Mouse (Mus musculus): Measurements from ENCODE around the gene Edil3. TPM values are rescaled to one million over a fixed set of nuclear protein-coding genes. Genes with fewer than 3 reads are reported as not detected.
"Not testable (repeated sequence)": the region's sequence is repeated elsewhere in the genome, so short reads cannot be mapped to it uniquely, and the experiment has no call there.

The Edil3 gene
- polyA plus RNA-seq, 1 experiment from 2014 or later: 57.8 TPM

DNA sequence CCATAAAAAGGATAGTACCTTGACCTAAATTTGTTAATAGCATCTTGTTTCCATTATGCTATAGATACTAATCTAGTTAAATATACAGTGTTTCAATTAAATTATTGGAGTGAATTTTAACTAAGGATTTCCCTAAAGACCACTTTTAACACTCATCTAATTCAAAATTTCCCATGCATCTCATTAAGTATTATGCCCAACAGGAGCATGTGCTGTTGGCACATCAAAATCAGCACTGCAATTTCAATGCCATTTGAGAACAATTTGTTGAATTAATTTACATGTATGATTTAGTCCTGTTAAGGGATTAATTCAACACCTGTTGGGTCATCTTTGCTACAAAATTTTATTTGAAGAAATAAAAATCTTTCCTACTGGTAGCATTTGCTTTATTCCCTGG is 191.2 kb downstream of the Edil3 start:
- no peak overlapping the region for H3K4me3 ChIP-seq
- H3K4me1 ChIP-seq (replicated peaks): no peaks in the 10 kb centered on the region
- no peak overlapping the region for H3K9ac ChIP-seq
- no peak overlapping the region for H3K27ac ChIP-seq (replicated peaks)
- no peak overlapping the region for H3K4me2 ChIP-seq
- H3K27me3 ChIP-seq: no peaks in the 10 kb centered on the region
- H3K36me3 ChIP-seq: no peaks in the 10 kb centered on the region
- no peaks in the 10 kb centered on the region for H3K9me3 ChIP-seq
- no peak for ATAC-seq (ENCODE audit: low FRiP score, low read depth)

DNA sequence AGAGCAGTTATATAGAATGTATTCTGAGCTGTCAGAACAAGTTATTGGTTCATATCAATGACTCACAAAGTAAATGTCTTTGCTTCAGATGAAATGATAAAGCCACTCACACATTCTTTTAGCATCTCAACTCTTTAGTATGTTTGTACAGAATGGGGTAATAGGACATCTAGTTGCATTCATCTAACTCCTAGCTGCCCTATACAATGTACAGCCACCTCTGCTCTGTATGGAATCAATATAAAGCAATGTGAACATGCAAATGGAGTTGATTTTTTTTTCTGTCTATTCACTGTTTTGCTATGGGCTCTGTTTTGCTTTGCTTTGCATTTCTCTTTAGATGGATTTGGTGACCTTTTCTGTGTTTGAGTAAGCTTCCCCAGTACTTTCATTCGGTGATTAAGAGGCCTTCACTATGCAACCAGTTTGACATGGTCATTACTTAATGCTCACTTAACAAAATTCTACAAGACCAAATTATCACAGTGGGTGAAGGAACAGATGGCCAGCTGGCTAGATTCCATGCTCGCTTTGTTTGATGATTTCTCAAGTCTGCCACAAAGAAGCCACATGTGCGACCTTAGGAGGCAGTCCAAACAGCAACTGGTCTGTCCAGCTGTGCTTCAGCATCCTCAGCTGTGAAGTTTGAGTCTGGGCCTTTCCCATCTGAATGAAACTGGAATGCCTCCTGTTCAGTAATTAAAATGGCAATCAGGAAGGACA is 208.7 kb downstream of the Edil3 start:
- Histone ChIP-seq H3K4me1 (replicated peaks) (no peaks in the 10 kb centered on the region), H3K9me3 (no peaks in the 10 kb centered on the region), H3K27me3 (no peaks in the 10 kb centered on the region), H3K4me3 (no peak overlapping the region), H3K4me2 (no peak overlapping the region), H3K27ac (replicated peaks) (no peak overlapping the region), H3K36me3 (no peaks in the 10 kb centered on the region), H3K9ac (no peak overlapping the region)
- peak; percentile 66; the same call in 1 of the 2 replicates for ATAC-seq (ENCODE audit: low FRiP score, low read depth)
- 26% methylated on average over 3 of the region's 3 CpGs for WGBS

DNA sequence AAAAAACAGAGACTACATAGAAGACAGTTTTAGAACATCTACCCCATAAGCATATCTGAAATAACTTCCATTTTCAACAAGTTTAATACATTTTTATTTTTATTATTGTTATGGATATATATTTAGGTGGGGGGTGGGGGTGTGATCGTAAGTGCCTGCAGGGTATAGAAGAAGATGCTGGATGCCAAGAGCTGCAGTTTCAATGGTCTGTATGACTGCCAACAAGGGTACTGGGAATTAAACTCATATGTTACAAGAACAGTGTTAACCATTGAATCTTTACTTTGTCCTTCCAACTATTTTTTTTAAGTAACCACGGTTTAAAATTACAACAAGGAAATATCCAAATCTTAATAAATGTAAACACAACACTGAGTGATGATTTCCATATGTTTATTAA is 214.4 kb downstream of the Edil3 start:
- no peak overlapping the region for H3K9ac ChIP-seq
- no peak overlapping the region for H3K4me3 ChIP-seq
- 71% methylated on average over 2 of the region's 2 CpGs for WGBS
- no peaks in the 10 kb centered on the region for H3K4me1 ChIP-seq (replicated peaks)
- H3K36me3 ChIP-seq: no peaks in the 10 kb centered on the region
- no peaks in the 10 kb centered on the region for H3K9me3 ChIP-seq
- no peak for ATAC-seq (ENCODE audit: low FRiP score, low read depth)
- H3K4me2 ChIP-seq: no peak overlapping the region
- H3K27me3 ChIP-seq: no peaks in the 10 kb centered on the region
- H3K27ac ChIP-seq (replicated peaks): no peak overlapping the region

DNA sequence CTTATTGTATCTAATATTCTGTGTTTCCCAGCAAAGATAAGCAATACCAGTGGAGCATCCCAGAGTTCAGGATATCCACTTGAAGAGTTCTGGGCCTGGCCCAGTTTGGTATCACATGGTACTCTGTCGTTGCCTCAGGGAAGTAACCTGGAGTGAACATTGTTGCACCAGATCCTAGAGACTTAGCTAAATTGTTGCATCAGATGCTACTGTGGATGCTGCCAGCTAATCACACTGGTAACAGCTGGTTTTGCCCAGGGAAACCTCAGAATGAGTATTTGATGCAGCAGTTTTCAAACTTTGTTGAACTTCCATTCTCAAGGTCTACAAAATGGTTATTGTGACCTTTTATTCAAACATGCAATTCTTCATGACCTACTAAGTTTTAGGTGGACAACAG is 220.2 kb downstream of the Edil3 start:
- Histone ChIP-seq H3K4me1 (replicated peaks) (no peaks in the 10 kb centered on the region), H3K9me3 (no peaks in the 10 kb centered on the region), H3K4me2 (no peak overlapping the region), H3K27me3 (no peaks in the 10 kb centered on the region), H3K9ac (no peak overlapping the region), H3K36me3 (no peaks in the 10 kb centered on the region), H3K27ac (replicated peaks) (no peak overlapping the region), H3K4me3 (no peak overlapping the region)
- WGBS: 93% methylated on average over 1 of the region's 1 CpGs
- no peak for ATAC-seq (ENCODE audit: low FRiP score, low read depth)

DNA sequence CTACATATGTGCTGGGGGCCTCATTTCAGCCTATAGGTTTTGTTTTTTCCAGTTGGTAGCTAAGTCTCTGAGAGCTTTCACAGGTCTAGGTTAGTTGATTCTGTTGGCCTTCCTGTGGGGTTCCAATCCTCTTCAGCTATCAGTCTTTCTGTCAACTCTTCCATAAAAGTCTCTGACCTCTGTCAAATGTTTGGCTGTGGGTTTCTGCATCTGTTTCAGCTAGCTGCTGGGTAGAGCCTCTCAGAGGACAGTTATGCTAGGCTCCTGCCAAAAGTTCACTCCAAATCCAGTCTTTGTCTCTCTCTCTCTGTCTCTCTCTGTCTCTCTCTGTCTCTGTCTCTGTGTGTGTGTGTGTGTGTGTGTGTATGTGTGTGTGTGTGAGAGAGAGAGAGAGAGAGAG is 248.9 kb downstream of the Edil3 start:
- H3K27me3 ChIP-seq; H3K27ac ChIP-seq (replicated peaks); H3K4me1 ChIP-seq (replicated peaks); H3K9me3 ChIP-seq; H3K9ac ChIP-seq; H3K4me2 ChIP-seq; H3K36me3 ChIP-seq; H3K4me3 ChIP-seq; ATAC-seq (ENCODE audit: low FRiP score, low read depth): not testable (repeated sequence)

DNA sequence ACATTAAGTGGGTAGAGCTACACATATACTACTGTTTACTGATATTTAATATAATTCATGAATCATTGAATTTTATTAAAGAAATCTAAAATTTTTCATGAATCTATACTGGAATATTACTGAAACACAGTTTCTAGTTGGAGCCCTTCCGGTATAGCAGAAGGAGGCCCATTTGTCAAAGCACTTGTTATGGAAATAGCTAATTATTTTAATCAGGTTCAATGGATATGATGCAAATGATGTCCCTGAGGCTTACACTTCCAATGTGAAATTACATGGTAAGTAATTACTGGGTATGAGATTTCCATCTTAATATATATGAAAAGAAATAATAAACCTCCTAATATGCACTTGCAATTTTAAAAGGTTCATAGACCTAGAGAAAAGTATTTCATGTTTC is 254.9 kb downstream of the Edil3 start:
- no peak for ATAC-seq (ENCODE audit: low FRiP score, low read depth)
- Histone ChIP-seq H3K9ac (no peak overlapping the region), H3K27me3 (no peaks in the 10 kb centered on the region), H3K36me3 (no peaks in the 10 kb centered on the region), H3K4me2 (no peak overlapping the region), H3K4me1 (replicated peaks) (no peaks in the 10 kb centered on the region), H3K27ac (replicated peaks) (no peak overlapping the region), H3K9me3 (no peaks in the 10 kb centered on the region), H3K4me3 (no peak overlapping the region)
- WGBS: 41% methylated on average over 1 of the region's 1 CpGs

DNA sequence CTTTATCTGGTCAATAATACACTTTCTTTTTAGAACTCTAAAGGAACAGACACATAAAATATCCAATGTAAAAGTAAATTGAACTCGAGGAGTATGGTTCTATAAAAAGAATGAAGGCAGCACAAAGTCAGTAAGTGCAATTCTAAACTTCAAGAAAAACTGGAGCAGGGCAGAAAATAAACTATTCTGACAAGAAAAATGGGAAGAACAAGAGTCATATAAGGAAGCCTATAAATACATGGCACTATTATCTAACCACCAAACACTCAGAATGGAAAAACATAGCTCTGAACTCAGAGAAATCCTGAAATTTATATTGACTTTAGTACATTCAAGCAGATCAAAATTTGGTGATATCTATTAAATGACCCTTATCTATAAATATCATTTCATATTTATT is 284.6 kb downstream of the Edil3 start:
- no peak for ATAC-seq (ENCODE audit: low FRiP score, low read depth)
- 77% methylated on average over 1 of the region's 1 CpGs for WGBS

DNA sequence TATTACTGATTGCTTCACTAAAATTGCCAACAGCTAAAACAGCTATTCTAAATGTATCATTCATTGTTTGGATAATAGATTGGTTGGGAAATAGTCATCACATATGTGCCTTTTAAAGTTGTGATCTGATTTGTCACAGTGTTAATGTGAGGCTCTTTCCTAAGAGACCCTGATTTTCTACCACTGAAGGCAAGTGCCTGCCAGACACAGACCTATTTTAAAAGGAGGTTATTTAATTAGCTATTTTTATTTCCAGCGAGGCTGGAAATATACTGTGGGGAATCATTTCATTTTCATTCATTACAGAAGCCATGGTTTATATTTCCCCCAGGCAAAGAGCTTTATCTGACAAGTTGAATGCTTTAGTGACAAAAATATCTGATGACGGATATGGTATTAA is 296.3 kb downstream of the Edil3 start:
- Histone ChIP-seq H3K36me3 (no peaks in the 10 kb centered on the region), H3K9me3 (no peaks in the 10 kb centered on the region), H3K4me3 (no peak overlapping the region), H3K27me3 (no peaks in the 10 kb centered on the region), H3K4me1 (replicated peaks) (peaks cover 10% of the 10 kb centered on the region; the same call in 1 of the 2 replicates), H3K27ac (replicated peaks) (no peak overlapping the region), H3K4me2 (no peak overlapping the region), H3K9ac (no peak overlapping the region)
- ATAC-seq (ENCODE audit: low FRiP score, low read depth): no peak; the same call in 1 of the 2 replicates
- 47% methylated on average over 2 of the region's 2 CpGs for WGBS

More for the DNA sequence above, 284.6 kb downstream of the Edil3 start:
- no peak overlapping the region for H3K27ac ChIP-seq (replicated peaks)
- H3K36me3 ChIP-seq: no peaks in the 10 kb centered on the region
- no peaks in the 10 kb centered on the region for H3K9me3 ChIP-seq
- no peak overlapping the region for H3K4me2 ChIP-seq
- no peak overlapping the region for H3K9ac ChIP-seq
- H3K27me3 ChIP-seq: no peaks in the 10 kb centered on the region
- H3K4me3 ChIP-seq: no peak overlapping the region
- H3K4me1 ChIP-seq (replicated peaks): no peaks in the 10 kb centered on the region

DNA sequence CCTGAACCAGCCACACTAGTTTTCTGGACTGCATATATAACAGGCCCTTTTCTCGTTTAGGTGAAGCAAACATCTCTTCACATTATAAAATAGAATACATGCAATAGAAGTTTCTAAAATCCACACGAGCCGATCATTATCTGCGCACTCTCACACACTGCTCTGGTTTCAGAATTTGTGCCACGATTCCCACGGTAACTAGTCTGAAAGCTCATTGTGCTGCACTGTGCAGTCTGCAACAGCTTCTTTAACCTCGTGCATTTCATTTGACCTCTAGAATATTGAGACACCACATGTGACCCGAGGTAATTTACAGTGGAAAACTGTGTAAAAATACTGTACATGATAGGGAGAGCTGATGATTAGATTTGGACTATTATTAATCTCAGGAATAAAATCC is 298.5 kb downstream of the Edil3 start:
- WGBS: 57% methylated on average over 8 of the region's 8 CpGs
- 0 out of 2 replicates have a peak, but pooled peaks have one; percentile 47 for ATAC-seq (ENCODE audit: low FRiP score, low read depth)
- Histone ChIP-seq H3K4me1 (replicated peaks) (peaks cover 11% of the 10 kb centered on the region; the same call in 1 of the 2 replicates), H3K27me3 (no peaks in the 10 kb centered on the region), H3K36me3 (no peaks in the 10 kb centered on the region), H3K27ac (replicated peaks) (no peak overlapping the region), H3K4me2 (no peak overlapping the region), H3K4me3 (no peak overlapping the region), H3K9me3 (no peaks in the 10 kb centered on the region), H3K9ac (no peak overlapping the region)

DNA sequence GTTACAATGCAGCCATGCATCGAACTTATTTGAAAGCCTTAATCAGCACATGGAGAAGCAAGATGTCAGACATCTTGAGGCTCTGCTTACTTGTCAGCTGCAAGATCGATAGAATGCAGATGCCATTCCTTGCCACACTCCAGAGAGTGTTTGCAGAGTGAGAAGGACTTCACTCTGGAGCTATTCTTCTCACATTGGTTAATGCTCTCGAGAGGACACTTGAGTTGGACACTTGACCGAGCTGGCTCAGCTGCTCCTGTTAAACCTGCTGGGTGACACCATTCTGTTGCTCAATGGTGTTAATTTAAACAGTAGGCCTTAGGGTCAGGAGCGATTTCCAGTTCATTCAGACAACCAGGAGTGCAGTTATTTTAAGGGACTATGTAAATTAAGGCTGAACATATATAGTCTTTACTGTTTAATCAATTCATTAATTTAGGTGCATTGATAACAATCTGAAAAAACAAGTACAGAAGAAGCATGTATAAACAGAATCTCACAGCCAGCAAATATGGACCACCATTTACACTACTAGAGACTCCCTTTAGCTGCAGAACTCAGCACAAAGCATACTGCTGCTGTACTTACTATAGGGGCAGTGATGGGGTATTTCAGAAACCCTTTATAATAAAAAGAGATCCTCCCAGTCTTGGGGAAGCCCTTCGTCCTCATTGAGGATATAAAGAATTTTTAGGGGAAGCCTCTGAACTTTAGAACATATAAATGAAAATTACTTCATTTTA is 301.4 kb downstream of the Edil3 start:
- WGBS: 63% methylated on average over 6 of the region's 6 CpGs
- H3K4me2 ChIP-seq: no peak overlapping the region
- H3K27ac ChIP-seq (replicated peaks): no peak overlapping the region
- peaks cover 11% of the 10 kb centered on the region; the same call in 1 of the 2 replicates for H3K4me1 ChIP-seq (replicated peaks)
- H3K27me3 ChIP-seq: no peaks in the 10 kb centered on the region
- H3K36me3 ChIP-seq: no peaks in the 10 kb centered on the region
- H3K9me3 ChIP-seq: no peaks in the 10 kb centered on the region
- no peak overlapping the region for H3K9ac ChIP-seq
- H3K4me3 ChIP-seq: no peak overlapping the region
- no peak for ATAC-seq (ENCODE audit: low FRiP score, low read depth)

DNA sequence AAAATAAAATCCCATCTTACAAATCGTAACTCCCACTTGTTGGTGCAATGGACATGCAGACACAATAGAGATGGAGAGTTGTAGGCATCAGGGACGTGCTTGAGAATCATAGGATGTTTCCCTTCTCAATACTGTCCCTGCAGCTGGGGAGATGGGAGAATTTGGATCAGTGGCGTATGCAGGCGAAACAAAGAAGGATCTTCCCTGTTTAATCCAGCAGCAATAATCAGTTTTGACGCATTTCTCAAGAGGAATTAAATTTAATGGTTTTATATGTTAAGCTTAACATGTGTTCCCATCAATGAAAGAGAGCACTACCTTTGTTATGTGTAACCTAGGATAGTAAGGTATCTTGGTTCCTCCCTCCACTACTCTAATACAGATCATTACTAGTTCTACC is 302.1 kb downstream of the Edil3 start:
- 91% methylated on average over 5 of the region's 5 CpGs for WGBS
- H3K36me3 ChIP-seq: no peaks in the 10 kb centered on the region
- no peak overlapping the region for H3K4me2 ChIP-seq

DNA sequence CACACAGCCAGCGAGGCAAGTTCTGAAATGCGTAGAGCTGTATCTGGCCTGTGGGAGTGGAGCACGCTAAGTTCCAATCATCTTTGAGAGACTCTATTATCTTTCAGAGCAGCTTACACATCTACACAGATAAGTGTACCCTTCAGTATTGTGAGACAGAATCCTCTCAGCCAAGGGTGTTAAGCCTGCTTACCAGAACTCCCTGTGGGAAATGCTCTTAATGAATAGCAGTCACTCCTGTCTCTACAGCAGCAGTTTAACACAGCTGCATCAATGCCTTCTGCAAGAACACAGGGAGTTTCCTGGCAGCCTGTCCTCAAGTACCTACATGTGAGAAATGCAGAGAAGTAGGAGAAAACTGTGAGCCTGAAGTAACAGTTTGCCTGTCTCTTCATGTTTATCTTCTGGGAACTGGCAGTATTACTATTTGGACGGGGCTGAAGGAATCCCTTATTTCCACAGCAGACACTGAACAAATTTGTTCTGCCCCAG is 324.8 kb downstream of the Edil3 start:
- WGBS: 43% methylated on average over 4 of the region's 4 CpGs
- Histone ChIP-seq H3K27ac (replicated peaks) (0 out of 2 replicates have a peak overlapping the region, but pooled peaks have one; percentile 8), H3K27me3 (no peaks in the 10 kb centered on the region), H3K4me1 (replicated peaks) (0 out of 2 replicates have a peak, but pooled peaks cover 7% of the 10 kb centered on the region), H3K9me3 (no peaks in the 10 kb centered on the region), H3K9ac (no peak overlapping the region), H3K36me3 (no peaks in the 10 kb centered on the region), H3K4me3 (no peak overlapping the region), H3K4me2 (no peak overlapping the region)
- peak; percentile 38; the same call in 1 of the 2 replicates for ATAC-seq (ENCODE audit: low FRiP score, low read depth)

More for the DNA sequence above, 302.1 kb downstream of the Edil3 start:
- Histone ChIP-seq H3K4me3 (no peak overlapping the region), H3K27me3 (no peaks in the 10 kb centered on the region), H3K9ac (no peak overlapping the region), H3K27ac (replicated peaks) (no peak overlapping the region), H3K4me1 (replicated peaks) (peaks cover 11% of the 10 kb centered on the region; the same call in 1 of the 2 replicates), H3K9me3 (no peaks in the 10 kb centered on the region)
- ATAC-seq (ENCODE audit: low FRiP score, low read depth): no peak
